Mouse (Mus musculus) hematopoietic stem cell, adult 5-6 weeks (primary cell): ENCODE measurements around the gene Itgb3. TPM values are rescaled to one million over a fixed set of nuclear protein-coding genes. Genes with fewer than 3 reads are reported as not detected.

Experiments
- ATAC-seq, 2 experiments: fragments of 125-278 bp in 1 of 2; replicated peaks in 1 of 2; 2 replicates each; pipeline ENCODE4 v1.8.0; 2016 to 2017; ENCODE audit warnings: inconsistent platforms in 2 of 2, mild to moderate bottlenecking in 2 of 2, moderate number of reproducible peaks in 2 of 2, low read depth in 1 of 2, moderate TSS enrichment in 1 of 2; ENCODE audit not compliant: low FRiP score in 2 of 2, poor library complexity in 2 of 2, severe bottlenecking in 2 of 2, insufficient read depth in 1 of 2, low TSS enrichment in 1 of 2
- total RNA-seq: library from RNA; stranded (forward); fragments of 172-1452, 232-1000 nt; gene quantifications from 2 replicates; pipeline ENCODE4 v1.2.3, GENCODE M21; 2017

The Itgb3 gene
- total RNA-seq, 1 experiment from 2014 or later: 9.6 TPM

DNA sequence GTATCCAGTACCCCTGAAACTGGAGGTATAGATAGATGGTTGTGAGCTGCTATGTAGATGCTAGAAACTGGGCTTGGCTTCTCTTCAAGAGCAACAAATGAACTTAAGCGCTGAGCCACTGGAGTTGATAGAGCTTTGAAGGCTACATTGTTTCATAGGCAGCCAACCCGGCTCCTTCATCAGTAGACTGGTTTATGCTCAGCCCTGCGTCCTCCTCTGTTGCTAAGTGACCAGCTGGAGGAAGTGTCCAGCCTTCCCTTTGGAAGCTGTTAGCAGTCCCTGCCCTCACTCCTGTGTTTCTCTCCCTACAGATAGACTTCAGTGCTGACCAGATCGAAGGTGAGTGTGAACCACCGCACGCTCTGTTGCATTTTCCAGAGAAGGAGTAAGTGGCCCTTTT lies 27.7 kb upstream of the Itgb3 start:
- no peak for ATAC-seq

DNA sequence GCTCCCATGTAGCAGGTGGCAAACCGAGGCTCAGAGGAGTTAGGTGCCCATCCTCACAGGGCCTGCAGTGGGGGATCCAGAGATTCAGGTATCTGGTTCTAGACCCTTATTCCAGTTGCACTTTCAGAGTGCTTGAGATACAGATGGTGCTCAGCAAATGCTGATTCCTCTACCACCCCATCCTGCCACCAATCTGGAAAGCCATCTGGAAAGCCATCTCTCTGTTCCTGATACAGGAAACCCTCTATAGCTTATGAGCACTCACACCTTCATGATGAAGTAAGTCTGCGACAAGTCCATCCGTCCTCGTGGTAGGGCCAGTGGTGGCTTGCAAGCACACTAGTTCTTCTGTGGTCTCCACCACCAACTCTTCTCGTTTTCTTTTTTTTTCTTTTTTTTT lies 27.2 kb upstream of the Itgb3 start:
- no peak for ATAC-seq

DNA sequence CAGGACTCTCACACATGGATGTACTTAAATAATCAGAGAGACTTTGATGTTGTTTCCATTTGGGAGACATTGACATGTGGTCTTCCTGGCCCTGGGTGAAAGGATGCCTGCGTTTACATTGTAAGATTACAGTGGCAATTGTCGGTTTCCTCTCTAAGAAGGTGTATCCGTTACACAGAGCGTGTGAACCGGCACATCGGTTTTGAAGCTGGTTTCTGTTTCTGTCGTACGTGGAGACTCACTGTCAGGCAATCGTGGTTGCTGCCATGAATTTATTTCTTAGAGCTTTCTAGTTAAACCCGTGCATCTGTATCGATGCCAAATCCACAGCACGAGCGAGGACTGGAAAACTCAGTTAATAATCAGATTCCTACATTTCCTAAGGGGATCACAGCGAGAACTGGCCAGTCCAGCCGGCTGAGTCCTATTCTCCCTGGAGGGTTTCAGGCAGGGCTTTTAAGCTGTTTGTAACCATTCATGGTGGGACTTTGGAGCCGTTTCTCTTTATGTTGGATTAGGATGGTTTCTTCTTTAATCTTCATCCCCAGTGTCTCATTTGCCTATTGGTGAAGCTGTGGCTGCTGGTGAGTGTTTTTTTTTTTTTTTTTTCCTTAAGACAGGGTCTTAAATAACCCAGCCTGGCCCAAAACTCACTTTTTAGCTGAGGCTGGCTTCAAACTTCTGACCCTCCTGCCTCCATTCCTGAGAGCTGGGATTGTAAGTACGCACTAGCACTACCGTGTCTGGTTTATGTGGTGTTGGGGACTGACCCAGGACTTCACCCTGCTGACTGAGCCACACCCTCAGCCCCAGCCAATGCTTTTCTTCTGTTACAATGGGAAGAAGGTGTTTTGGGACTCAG lies 26.1 kb upstream of the Itgb3 start:
- ATAC-seq: peak; percentile 84 to 92

DNA sequence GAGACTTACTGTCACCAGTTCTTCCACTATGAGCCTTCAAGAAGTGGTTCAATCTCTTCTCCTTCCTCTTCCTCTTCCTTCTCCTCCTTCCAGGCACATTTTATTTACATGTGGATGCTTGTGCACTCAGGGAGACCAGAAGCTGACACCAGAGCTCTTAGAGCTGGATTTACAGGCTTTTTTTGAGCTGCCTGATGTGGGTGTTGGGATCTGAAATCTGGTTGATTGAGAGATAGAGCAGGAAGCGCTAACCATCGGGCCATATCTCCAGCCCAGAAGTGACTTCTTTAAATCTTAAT lies 25.5 kb upstream of the Itgb3 start:
- ATAC-seq: no peak

DNA sequence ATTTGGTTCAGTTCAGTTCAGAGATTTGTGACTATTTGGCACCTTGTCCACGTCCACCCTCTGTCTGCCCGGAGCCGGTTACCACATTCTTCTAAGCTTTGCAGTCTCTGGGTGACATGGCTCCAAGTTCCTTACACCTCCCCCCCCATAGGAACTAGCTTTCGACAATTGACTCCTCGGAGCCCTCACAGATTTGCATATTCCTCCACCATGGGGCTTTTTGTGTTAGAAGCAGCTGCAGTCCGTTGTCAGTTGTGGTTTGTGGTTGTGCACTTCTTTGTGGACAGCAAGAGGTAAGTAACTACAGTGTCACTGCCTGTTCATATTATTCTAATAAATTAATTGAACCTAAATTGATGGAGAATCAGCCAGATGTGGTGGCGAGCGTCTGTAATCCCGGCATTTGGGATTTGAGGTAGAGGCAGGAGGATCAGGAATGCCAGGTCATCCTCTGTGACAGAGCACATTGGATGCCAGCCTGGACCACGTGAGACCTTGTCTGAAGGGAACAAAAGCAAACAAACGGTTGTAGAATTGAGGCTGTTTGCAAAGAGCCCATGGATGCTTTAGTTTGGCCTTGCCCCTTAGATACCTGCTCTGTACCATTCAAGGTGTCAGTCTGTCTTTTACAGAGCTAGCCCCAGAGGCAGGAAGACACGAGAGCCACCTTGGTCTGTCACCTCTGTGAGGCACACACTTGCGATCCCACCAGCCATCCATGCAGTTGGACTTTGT lies 25.0 kb upstream of the Itgb3 start:
- peak; percentile 16 to 18; a peak in 3 of 4 replicates for ATAC-seq

DNA sequence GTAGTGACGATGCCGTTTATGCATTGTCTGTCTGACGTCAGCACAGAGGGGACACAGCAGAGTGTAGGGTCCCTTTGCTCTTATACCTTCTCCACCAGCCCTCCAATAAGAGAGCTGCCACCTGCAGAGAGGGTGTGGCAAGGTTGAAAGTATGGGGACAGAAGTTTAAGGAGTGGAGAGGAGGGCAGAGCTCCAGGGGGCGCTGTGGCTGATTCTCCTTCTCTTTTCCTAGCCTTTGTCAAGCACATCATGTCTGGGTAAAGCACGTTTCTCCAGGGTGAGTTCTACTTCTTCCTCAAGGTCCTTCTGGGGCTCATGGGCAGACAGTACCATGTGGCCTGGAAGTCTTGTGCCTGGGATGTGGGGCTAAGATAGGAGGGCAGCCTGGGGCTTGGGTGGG lies 22.3 kb upstream of the Itgb3 start:
- ATAC-seq: no peak

DNA sequence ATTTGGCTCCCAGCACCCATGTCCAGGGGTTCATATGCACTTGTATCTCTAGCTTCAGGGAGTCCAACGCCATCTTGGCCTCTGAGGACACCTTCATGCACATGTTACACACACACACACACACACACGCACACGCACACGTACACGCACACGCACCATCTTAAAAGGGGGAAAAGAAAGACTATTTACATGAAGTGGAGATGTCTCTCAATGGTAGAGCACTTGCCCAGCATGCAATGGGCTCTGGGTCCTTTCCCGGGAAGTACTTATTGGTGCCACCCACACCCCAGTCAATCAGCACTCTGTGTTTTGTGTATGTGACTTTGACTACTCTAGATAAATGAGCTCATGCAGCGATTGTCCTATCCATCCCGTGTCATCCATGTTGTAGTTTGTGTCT lies 19.9 kb upstream of the Itgb3 start:
- no peak for ATAC-seq

DNA sequence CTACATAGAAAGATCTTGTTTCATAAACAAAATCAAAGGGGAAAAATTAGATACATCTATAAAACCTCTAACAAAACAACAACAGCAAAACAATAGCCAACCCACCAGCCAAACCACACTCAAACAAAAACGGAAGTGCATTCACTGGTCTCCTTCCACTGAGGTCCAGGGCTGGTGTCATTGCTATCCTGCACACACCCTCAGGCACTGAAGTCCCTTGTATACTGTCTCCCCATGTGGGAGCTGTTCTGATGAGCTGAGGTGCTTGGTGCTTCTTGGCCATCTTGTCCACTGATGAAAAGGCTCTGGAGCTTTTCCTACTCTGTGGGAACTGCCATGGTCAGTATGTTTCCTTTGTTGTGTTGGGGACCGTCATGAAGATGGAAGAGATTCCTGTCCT lies 19.3 kb upstream of the Itgb3 start:
- ATAC-seq: no peak

DNA sequence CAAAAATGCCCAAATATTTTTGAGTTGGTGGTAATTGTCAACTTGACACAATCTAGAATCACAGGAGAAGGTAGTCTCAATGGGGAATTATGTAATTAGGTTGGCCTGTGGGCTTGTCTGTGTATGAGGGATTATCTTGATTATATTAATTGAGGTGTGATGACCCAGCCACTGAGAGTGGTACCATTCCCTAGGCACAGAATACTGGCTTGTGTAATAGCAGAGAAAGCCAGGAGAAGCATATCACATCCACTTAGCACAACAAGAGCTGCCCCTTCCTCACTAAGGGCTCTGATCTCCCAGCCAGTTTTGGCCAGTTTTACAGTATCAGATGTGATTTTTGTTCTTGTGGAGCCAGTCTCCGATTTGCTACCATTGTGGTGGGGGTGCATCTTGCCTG lies 18.2 kb upstream of the Itgb3 start:
- ATAC-seq: no peak

DNA sequence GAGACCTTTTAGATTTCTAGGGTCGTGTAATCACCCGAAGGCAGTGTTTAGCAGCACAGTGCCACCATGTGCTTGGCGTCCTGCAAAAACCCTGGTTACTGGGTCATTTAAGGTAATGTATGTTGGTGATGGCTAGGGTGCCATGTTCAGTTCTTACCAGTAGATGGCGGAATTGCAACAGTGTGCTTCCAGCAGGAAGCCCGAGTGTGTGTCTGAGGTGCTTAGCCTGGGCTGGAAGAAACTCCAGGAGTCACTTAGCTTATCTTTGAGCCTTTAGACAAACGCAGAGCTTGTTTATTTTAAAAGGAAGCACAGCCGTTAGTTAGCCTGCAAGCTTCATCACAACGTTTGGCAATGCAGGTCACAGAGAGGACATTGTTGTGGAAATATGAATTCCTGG lies 17.7 kb upstream of the Itgb3 start:
- peak; percentile 92 to 95 for ATAC-seq

DNA sequence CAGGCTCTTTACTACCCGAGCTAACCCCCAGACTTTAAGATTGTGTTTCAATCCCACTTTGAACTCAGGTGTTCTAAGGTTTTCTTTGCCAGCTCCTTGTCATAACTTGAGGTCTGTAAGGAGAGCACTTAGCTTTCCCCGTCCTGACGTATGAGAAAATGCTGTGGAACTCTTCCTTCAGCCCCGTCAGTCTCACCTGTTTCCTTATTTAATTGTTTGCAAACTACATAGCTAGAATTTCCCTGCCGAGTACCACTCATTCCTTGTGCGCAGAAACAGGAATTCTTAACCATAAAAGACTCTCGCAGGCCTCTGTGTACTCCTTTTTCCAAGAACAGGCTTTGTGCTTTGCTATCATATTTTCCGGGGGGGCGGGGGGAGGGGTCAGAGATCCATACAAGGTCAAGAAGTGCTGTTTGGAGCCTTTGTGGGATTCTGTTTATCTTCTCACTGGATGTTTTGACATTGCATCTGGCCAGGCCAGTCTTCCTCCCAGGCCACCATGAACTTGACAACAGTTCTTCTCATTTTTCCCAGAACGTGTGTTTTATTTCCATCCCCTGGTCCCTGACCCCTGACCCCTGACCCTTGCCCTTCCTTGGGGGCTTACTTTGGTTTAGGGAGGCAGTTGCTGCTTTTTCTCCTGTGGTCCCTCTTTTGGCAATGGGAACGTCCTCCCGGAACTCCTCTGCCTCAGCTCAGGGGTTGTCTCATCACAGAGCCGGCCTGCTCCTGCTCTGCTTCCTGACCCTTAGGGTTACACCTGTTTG lies 15.5 kb upstream of the Itgb3 start:
- ATAC-seq: no peak

DNA sequence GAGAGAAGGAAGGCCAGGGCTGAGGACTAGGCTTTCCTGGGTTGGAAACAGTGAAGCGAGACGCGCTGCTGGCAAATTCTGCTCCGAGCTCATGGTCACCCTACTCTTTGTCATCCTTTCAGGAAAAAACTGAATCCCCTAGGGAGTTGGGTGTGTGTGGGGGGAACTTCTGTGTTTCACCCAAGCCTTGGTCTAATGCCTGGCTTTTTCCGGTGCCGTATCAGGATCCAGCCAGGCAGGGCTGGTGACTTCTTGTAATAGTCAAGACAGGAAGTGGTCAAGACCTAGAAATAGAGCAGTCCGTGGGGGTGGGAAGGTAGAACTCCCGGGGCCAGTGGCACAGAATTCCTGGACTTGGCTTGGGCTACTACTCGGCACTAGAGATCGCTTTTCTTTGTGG lies 11.4 kb upstream of the Itgb3 start:
- ATAC-seq: peak in 1 of 2 experiments; percentile 59; a peak in 2 of 4 replicates

DNA sequence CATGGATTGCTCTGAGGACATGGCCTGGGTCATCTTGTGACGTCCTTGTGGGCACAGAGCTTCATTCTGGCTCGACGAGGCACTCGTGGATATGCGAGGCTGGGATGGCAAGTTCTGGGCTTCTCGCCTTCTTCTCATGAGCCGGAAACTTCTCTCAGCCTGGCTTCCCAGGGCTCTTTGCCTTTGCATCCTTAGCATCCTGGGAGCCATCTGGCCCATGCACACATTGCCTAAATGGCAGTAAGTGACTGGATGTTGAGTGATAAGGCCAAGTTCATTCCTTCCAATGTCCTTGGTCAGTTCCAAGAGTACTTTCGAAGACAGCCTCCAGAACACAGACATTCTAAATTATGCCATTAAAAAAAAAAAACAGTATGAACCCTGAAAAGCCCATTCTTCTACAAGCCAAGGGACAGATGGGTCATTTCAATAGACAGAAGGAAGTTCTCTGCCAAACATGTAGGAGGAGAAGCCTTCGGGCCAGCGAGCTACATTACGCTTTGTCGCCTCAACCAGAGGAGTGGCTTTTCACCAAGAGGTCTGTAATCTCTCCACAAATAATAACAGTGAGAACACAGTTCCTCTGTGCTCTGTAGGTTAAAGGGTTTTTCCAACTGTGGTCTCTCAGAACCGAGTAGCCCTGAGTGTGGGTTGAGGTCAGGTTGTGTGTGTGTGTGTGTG lies 8.4 kb upstream of the Itgb3 start:
- ATAC-seq: no peak; a peak in 1 of 4 replicates

DNA sequence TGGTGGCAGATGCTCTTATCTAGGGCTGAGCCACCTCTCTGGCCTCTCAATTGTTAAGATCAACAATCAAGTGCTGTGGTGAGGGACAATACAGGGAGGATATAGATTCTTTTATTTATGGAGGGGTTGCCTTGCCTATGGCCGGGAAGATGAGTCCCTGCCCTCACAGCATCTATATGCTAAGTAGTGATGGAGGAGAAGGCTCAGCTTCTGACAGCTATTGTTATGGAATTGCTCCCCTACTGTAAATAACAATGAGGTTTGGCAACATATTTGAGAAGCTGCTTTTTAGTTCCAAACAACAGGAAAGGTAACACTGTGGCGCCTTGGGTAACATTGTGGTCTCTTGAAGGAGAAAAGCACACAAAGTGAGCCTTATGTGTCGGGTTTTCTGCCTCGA lies 7.1 kb upstream of the Itgb3 start:
- ATAC-seq: no peak

DNA sequence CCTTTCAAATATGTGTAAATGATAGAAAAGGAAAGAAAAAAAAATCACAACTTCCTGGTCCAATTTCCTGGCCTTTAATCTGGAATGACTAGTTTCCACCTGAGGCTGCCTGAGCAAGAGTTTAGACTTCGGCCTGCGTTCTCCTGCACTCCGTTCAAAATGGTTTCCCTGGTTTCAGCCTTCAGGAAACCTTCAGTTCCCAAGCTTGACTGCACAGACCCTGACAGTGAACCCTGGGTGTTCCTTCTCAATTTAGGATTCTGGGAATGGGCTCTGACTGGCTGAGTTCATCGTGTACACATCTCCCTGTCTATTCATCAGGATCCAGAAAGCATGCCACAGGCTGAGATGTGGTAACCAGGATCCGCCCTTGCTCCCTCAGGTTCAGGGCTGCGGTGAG lies 3.6 kb upstream of the Itgb3 start:
- no peak for ATAC-seq

DNA sequence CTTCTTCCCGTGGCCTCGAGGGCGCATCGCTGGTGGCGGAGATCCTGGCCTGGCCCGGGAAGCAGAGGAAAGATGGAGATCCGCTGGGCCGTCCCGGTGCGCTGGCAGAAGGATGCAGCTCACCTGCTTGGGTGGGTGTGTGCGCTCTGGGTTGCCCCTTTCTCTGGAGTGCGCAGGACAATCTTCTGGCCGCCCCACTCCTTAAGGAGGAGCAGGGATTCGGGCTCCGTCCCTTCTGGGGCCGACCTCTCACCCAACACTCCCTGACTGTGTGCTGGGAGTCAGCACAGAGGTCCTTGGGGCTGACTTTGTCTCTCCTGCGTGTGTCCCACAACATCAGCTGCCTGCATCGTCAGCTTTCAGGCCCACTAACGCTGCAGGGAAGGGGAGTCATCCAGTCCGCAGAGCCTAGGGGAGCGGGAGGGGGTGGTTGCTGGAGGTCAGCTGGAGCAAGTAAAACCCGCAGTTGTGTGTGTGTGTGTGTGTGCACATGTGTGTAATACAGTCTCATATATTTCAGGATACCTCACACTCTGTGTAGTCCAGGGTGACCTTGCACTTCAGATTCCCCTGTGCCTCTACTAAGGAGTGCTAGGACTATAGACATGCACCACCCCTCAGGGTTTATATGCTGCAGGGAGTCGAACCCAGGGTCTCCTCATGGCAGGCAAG lies 585 bp downstream of the Itgb3 start:
- ATAC-seq: 0 out of 4 replicates have a peak, but pooled peaks of 1 of the 2 experiments have one; percentile 2

DNA sequence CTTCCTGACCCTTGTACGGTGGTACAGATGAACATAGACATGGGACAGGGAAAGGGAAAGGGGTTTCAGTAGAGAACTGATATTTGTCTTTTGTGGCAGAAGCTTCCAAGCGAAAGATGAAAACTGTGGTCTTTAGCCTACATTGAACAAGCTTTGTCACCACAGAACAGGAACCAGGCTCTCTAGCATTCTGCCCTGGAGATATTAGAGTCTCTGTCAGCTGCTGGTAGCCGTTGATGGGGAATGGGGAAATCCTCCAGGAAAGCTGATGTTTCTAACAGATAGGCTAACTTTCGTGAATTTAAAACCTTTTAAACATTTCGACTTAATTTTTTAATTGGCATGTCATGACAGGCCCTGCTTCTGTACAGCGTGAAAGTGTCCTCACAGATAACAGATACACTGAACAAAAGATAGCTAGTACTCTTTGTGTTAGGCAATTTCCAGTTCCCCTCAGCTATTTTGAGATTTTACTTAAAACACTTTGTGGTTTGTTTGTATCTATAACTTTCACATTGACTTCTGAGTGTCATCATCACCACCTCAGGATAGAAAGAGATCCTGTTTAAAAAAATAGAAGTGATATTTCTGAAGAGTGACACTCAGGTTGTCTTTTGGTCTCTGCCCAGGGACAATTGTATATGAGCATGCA lies 1.4 kb downstream of the Itgb3 start:
- peak in 1 of 2 experiments; percentile 9; a peak in 1 of 4 replicates for ATAC-seq
